Mouse (Mus musculus) urinary bladder, adult 18-20 months (tissue): ENCODE measurements around the gene Kctd18.
A peak's percentile ranks its signal among the peaks of the same experiment; 100 is the strongest.
"Not testable (repeated sequence)": the region's sequence is repeated elsewhere in the genome, so short reads cannot be mapped to it uniquely, and the experiment has no call there.

ENCODE experiments used
- DNase-seq, 2 experiments: peaks; one replicate each; pipeline ENCODE4 v3.0.0; 2022; ENCODE audit warnings: low spot score in 2 of 2, mixed read lengths in 2 of 2

The Kctd18 gene

GRCm38 (mm10) chr1:58018856-58019255, at the start of gene Kctd18:
Kctd18 (minus strand) TSS chr1:58018956.
- no peak for DNase-seq

- no peak for DNase-seq
These were observed 46.9 kb upstream of the Kctd18 start for GRCm38 (mm10) chr1:58065606-58066005.

DNA sequence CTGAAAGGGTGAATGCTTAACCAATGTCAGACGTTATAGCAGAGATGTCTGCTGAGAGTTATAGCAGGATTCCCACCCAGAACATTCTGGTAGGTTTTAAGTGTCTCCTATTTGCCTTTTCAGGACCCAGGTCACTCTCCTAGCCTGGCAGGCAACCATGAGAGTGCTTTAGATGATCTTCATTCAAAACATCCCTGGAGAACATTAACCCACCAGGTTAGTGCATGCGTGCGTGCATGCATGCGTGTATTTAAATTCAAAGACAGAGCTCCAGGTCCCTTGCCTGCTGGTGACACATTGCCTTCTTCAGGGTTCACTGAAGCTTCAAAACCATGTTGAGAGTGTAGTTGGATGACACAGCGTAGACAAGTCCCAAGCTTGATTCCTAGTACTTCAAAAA, 46.4 kb upstream of the Kctd18 start:
- DNase-seq, result no peak

DNA sequence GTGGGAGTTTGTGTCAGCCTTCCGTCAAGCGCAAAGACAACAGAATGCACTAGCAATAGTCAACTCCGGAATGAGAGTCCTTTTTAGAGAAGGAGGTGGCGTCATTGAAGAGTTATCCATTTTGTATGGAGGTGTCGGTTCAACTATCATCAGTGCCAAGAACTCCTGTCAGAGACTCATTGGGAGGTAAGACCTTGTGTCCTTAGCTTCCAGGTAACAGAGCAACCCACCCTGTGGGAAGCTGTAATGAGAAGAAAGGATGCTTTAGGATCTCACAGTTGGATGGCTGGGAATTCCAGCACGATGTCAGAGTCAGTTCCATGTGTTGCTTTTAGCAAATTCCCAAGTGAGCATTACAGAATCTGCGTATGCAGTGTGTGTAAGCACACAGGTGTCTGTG, 43.4 kb upstream of the Kctd18 start:
- DNase-seq, result no peak

DNA sequence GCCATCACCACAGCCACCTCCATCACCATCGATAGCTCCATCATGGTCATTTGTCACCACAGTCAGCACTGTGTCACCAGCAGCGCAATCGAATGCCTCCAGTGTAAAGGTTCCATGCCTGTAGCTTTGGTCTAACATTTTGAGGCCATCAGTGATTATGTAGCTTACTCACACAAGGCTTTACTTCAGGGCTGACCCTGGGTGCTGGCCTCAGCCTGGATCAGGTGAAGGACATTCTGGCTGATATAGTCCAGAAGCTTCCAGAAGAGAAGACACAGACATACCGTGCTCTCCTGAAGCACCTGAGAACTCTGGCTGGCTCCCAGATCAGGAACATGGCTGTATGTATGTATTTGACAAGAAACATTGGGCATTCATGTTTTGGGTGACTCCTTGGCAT, 40.1 kb upstream of the Kctd18 start:
- DNase-seq, result no peak

GRCm38 (mm10) chr1:58056939-58057338, 38.2 kb upstream of the Kctd18 start:
- DNase-seq, result no peak

DNA sequence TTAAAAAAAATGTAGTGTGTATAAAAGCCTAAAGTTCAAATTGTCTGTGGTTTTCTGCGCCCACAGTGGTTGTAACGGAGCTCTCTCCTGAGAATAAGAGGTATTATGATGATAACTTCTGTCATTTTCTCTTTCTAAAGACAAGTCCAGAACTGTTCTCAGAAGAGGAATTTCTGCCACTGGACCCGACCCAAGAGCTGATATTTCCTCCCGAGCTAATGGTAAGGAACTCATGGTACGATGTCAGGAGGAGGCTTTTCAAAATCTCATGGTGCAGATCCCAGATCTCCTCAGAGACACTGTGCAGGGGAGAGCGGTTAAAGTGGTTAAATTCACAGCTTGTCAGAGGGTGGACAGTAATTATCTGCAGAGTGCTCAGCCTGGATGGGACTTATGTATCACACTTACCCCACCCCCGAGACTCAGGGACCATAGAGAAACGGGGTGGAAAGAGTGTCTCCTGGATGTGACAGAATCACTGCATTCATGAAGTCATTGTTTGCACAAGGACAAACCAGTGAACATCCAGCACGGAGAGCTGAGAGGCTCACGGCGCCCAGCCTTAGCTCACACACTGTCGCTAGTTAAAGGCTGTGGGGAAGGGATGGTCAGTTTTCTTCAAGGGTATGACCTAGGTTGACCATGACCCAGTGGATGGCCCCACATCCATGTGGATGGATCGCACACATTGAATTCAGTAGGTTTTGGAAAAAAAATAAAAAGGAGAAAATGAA, 37.5 kb upstream of the Kctd18 start:
- DNase-seq, result no peak

GRCm38 (mm10) chr1:58055598-58055997, 36.8 kb upstream of the Kctd18 start:
- DNase-seq, result no peak

DNA sequence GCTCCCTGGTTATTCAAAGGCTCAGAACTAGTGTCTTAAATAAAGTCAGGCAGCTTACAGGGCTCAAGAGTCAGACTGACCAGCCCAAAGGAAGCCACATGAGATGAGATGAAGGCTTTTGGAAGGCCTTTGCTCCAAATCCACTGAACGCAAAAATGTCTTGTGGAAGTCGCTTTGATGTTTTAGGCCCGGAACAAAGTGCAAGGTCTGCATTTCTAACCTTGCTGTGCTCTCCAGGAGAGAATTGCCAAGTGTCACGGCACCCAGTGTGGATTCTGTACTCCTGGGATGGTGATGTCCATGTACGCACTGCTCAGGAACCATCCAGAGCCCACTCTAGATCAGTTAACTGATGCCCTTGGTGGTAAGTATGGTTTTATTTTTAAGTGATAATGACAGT, 30.4 kb upstream of the Kctd18 start:
- DNase-seq, result no peak

- no peak for DNase-seq
These were observed 28.1 kb upstream of the Kctd18 start for GRCm38 (mm10) chr1:58046721-58047290.

- DNase-seq, result no peak
These were observed 26.8 kb upstream of the Kctd18 start for GRCm38 (mm10) chr1:58045546-58045945.

GRCm38 (mm10) chr1:58045076-58045475, 26.3 kb upstream of the Kctd18 start:
- DNase-seq, result no peak

DNA sequence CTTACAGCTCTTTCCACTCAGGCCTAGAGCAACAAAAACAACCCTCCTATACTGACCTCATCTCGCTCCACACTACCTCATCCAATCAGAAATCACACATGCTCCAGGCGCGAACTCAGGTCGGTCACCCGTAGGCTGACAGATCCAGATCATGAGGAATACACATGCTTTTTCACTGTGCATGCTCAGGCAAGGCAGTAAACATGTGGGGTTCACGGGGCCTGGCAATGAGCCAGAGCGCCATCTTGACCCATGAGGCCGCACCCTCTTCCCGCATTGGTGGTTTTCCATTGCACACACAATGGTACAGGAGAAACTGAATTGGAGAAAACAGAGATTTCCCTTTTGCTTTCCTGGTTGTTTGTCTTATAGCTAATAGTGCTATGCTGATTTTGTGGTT, 18.6 kb upstream of the Kctd18 start:
- DNase-seq, result not testable (repeated sequence)

- peak; percentile 20 to 31 for DNase-seq
These were observed 12.5 kb upstream of the Kctd18 start for GRCm38 (mm10) chr1:58031160-58031769.

- peak; percentile 45 to 67 for DNase-seq
These were observed 11.6 kb upstream of the Kctd18 start for GRCm38 (mm10) chr1:58030156-58030871.

- peak; percentile 57 to 64 for DNase-seq
These were observed 10.9 kb upstream of the Kctd18 start, which contains the start of gene Aox1 for GRCm38 (mm10) chr1:58029636-58030117. Aox1 (plus strand) TSS chr1:58029931.

GRCm38 (mm10) chr1:58027707-58028106, 9.0 kb upstream of the Kctd18 start:
- DNase-seq, result no peak

GRCm38 (mm10) chr1:58006388-58006787, 12.4 kb downstream of the Kctd18 start:
- not testable (repeated sequence) for DNase-seq

GRCm38 (mm10) chr1:57998146-57998545, 20.6 kb downstream of the Kctd18 start:
- no peak for DNase-seq

DNA sequence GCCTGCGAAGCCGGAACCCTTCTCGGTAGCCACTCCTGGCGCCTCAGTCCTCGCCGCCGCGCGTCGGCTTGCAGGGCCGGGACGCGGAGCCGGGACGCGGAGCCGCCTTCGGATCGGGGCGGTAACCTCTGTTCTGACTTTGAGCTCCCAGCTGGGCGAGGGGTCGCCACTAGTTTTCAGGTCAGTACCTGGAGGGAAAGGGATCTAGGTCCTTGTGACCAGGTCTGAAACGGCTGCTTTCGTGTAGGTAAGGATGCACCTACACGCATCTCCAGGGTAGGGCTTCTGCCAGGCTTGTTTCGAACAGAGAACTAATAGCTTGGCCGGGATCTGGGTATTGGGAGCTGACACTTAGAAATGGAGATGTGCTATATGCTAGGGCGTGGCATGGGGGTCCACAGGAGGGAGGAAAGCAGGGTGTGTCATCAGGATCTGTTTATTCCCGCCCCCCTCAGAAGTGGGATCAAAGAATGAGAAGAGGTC, 22.6 kb downstream of the Kctd18 start:
- no peak for DNase-seq

GRCm38 (mm10) chr1:57995432-57996132, 23.2 kb downstream of the Kctd18 start, which contains the start of gene Sgo2a:
Sgo2a (plus strand) TSS chr1:57995971.
- peak; percentile 73 to 84 for DNase-seq
